Mouse (Mus musculus) embryonic facial prominence, embryonic 14.5 days (tissue): Measurements from ENCODE around the gene Znrf1. TPM values are rescaled to one million over a fixed set of nuclear protein-coding genes. Genes with fewer than 3 reads are reported as not detected.
A peak's percentile ranks its signal among the peaks of the same experiment; 100 is the strongest.

ENCODE experiments used
- ATAC-seq: fragments of 200-750 bp; cut with Nextera tagmentation; 2 replicates; pipeline ENCODE4 v1.8.0; 2017; ENCODE audit warnings: low read depth, moderate number of reproducible peaks, moderate TSS enrichment
- DNase-seq: peaks from one replicate; pipeline ENCODE4 v3.0.0-alpha.2; 2015; ENCODE audit warnings: low spot score
- H3K27ac ChIP-seq: fragments of 300-500 bp; sonication (generic); replicated peaks from 2 replicates; pipeline ENCODE4 v1.5.1; 2014; ENCODE audit warnings: low read depth, mild to moderate bottlenecking, low read length, moderate library complexity
- H3K27me3 ChIP-seq: fragments of 300-500 bp; sonication (generic); replicated peaks from 2 replicates; pipeline ENCODE4 v1.6.1; 2014; ENCODE audit warnings: low read length; ENCODE audit not compliant: control insufficient read depth, insufficient read depth
- H3K36me3 ChIP-seq: fragments of 300-500 bp; sonication (generic); 2 replicates; pipeline ENCODE4 v1.6.1; 2014; ENCODE audit warnings: low read length, mixed read lengths; ENCODE audit not compliant: control insufficient read depth, insufficient read depth
- H3K4me1 ChIP-seq: fragments of 300-500 bp; sonication (generic); 2 replicates; pipeline ENCODE4 v1.6.1; 2014; ENCODE audit warnings: antibody characterized with exemption, low read length; ENCODE audit not compliant: control insufficient read depth, insufficient read depth
- H3K4me2 ChIP-seq: fragments of 300-500 bp; sonication (generic); 2 replicates; pipeline ENCODE4 v1.6.1; 2014; ENCODE audit warnings: low read depth, mild to moderate bottlenecking, low read length, moderate library complexity, mixed read lengths
- H3K4me3 ChIP-seq: fragments of 300-500 bp; sonication (generic); 2 replicates; pipeline ENCODE4 v1.5.1; 2014; ENCODE audit warnings: low read depth, mild to moderate bottlenecking, low read length
- H3K9ac ChIP-seq: fragments of 300-500 bp; sonication (generic); 2 replicates; pipeline ENCODE4 v1.6.1; 2014; ENCODE audit warnings: low read depth, mild to moderate bottlenecking, low read length, moderate library complexity, mixed read lengths
- H3K9me3 ChIP-seq: fragments of 300-500 bp; sonication (generic); 2 replicates; pipeline ENCODE4 v1.6.1; 2016; ENCODE audit warnings: low read length; ENCODE audit not compliant: control insufficient read depth
- WGBS: fragments of 180-500 bp; shearing (Covaris S2); extraction: QIAGEN DNeasy Blood & Tissue Kit; methylation state at CpG from one replicate; pipeline ENCODE4 v1.1.7; 2014; 5-methylcytosine and 5-hydroxymethylcytosine counted together
- polyA plus RNA-seq: library from polyadenylated mRNA; unstranded; fragments of >200 nt; fragmentation: Nextera tagmentation; extraction: Ambion mirVana; gene quantifications from 2 replicates; pipeline ENCODE4 v1.2.1, GENCODE M21; 2014

Gene Znrf1
- polyA plus RNA-seq, 1 experiment from 2014 or later = 35.6 TPM

DNA sequence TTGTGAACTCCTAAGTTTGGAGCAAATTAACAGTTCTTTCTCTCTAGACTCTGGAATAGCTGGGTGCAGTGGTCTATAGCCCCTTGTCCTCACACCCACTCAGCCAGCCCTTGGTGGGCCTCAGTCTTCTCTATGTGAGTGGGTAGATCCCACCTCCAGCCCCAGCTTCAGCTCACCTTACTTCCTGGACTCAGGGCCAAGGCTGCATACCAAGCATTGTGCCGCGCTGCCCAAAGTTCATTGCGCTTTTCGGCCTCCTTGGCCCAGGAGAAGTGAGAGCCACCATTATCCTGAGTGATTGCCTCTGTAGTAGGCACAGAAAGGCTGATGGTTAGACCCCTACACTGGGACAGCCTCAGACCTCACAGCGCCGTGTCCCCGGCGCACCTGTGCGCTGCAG lies 92.0 kb downstream of the Znrf1 start:
- ATAC-seq (no peak), DNase-seq (no peak)
- H3K27me3 ChIP-seq = no peaks in the 10 kb centered on the region
- H3K4me1 ChIP-seq = no peaks in the 10 kb centered on the region
- H3K9ac ChIP-seq = no peak overlapping the region
- over 99% methylated on average over 9 of the region's 9 CpGs for WGBS
- no peaks in the 10 kb centered on the region for H3K9me3 ChIP-seq
- no peak overlapping the region for H3K27ac ChIP-seq
- no peak overlapping the region for H3K4me2 ChIP-seq
- H3K4me3 ChIP-seq = no peak overlapping the region
- peaks cover 7% of the 10 kb centered on the region for H3K36me3 ChIP-seq

DNA sequence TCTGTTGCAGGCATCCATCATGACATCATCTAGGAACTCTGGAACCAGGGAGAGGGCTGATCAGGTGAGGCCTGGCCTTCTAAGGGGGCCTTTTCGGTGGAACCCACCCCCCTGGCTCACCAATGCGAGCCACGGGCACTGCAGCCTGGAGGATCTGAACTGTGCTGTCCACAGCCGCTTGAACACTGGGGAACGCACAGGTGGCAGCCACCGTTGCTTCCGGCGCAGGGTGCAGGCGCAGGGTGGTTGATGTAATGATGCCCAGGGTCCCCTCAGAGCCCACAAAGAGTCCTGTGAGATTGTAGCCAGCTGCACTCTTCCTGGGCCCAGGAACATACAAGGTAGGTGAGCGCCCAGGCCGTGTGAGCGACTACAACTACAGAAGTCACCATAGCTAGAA lies 92.5 kb downstream of the Znrf1 start:
- H3K4me2 ChIP-seq = no peak overlapping the region
- H3K27ac ChIP-seq = no peak overlapping the region
- H3K9me3 ChIP-seq = no peaks in the 10 kb centered on the region
- no peak overlapping the region for H3K4me3 ChIP-seq
- H3K4me1 ChIP-seq = no peaks in the 10 kb centered on the region
- no peak for ATAC-seq
- no peaks in the 10 kb centered on the region for H3K27me3 ChIP-seq
- 98% methylated on average over 12 of the region's 12 CpGs for WGBS
- DNase-seq = no peak
- H3K9ac ChIP-seq = no peak overlapping the region
- 0 out of 2 replicates have a peak, but pooled peaks cover 3% of the 10 kb centered on the region for H3K36me3 ChIP-seq

GRCm38 (mm10) chr8:111628894-111629501 lies 93.1 kb downstream of the Znrf1 start:
- DNase-seq (no peak), ATAC-seq (no peak)
- Histone ChIP-seq H3K4me3 (no peak overlapping the region), H3K36me3 (no peaks in the 10 kb centered on the region), H3K9ac (no peak overlapping the region), H3K27ac (no peak overlapping the region), H3K9me3 (no peaks in the 10 kb centered on the region), H3K4me2 (no peak overlapping the region), H3K4me1 (no peaks in the 10 kb centered on the region), H3K27me3 (no peaks in the 10 kb centered on the region)
- 85% methylated on average over 19 of the region's 19 CpGs for WGBS

DNA sequence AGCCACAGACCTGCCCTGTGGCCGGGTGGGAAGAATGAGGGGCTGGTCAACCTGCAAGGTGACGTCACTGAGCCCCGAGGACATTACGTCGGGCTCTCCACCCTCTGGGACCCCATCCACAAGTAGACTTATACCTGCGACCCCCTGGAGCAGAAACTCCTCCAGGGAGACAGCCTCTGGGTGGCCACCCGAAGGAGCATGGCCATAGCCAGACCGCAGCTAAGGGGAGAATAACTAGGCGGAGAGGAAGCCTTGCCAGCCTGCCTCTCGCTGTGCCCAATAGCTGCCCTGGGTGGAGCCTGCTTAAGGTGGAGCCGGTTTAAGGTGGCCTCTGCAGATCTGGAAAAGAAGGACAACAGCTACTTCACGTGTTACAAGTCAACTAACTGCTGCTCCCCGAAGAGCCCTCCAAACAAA lies 94.2 kb downstream of the Znrf1 start, which contains the start of gene Ldhd:
Ldhd (minus strand) TSS at position 270 of the 417 bp plus-strand sequence.
- Histone ChIP-seq H3K27me3 (no peaks in the 10 kb centered on the region), H3K4me1 (no peaks in the 10 kb centered on the region), H3K4me2 (peak within 1 kb of the TSS; percentile 54), H3K36me3 (no peaks in the 10 kb centered on the region), H3K4me3 (peak within 1 kb of the TSS; percentile 38), H3K9me3 (no peaks in the 10 kb centered on the region), H3K27ac (no peak within 1 kb of the TSS), H3K9ac (peak within 1 kb of the TSS; percentile 60)
- WGBS = 23% methylated on average over 13 of the region's 13 CpGs
- ATAC-seq = peak; percentile 34; the same call in 1 of the 2 replicates
- DNase-seq = no peak

DNA sequence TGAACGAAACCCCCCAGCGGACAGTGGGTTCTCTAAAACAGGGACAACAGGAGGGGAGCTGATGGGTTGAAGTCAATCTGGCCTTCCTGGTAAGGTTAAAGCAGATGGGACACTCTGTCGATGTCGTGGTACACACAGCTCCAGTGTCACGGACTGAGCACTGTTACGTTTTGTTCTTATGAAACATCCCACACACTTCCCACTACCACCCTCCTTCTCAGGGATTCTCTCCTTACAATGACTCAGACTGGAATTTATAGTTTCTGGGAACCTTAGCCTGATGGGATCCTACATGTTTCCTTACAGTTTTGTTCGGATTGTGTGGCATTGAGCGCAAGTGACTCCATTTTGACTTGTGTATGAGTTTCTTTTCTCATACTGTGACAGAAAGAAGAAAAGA lies 95.7 kb downstream of the Znrf1 start:
- DNase-seq (no peak), ATAC-seq (no peak)
- H3K27ac ChIP-seq = no peak overlapping the region
- H3K4me2 ChIP-seq = no peak overlapping the region
- whole genome bisulfite sequencing = 88% methylated on average over 8 of the region's 8 CpGs
- no peak overlapping the region for H3K4me3 ChIP-seq
- H3K27me3 ChIP-seq = no peaks in the 10 kb centered on the region
- no peaks in the 10 kb centered on the region for H3K9me3 ChIP-seq
- no peaks in the 10 kb centered on the region for H3K36me3 ChIP-seq
- no peaks in the 10 kb centered on the region for H3K4me1 ChIP-seq
- H3K9ac ChIP-seq = no peak overlapping the region

DNA sequence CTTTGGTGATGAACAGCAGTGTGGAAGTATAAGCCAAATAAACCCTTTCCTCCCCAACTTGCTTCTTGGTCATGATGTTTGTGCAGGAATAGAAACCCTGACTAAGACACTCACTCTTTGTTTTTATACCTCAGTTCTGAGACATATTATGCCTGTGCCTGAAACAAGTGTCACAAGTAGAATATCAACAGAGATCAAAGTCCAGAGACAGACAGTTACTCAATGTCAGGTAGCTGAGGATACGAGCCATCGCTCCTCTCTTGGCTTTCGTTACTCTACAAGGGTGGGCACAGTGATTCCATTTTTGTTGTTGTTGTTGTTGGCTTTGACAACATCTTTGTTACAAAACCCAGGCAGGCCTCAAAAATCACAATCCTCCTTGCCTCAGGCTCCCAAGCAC lies 97.1 kb downstream of the Znrf1 start:
- no peaks in the 10 kb centered on the region for H3K4me1 ChIP-seq
- DNase-seq (no peak), ATAC-seq (no peak)
- H3K9me3 ChIP-seq = no peaks in the 10 kb centered on the region
- no peak overlapping the region for H3K9ac ChIP-seq
- no peak overlapping the region for H3K4me2 ChIP-seq
- no peak overlapping the region for H3K27ac ChIP-seq
- H3K4me3 ChIP-seq = no peak overlapping the region
- H3K27me3 ChIP-seq = no peaks in the 10 kb centered on the region
- 97% methylated on average over 3 of the region's 3 CpGs for WGBS
- no peaks in the 10 kb centered on the region for H3K36me3 ChIP-seq

- Histone ChIP-seq H3K36me3 (no peaks in the 10 kb centered on the region), H3K9me3 (no peaks in the 10 kb centered on the region), H3K4me2 (no peak overlapping the region), H3K4me3 (no peak overlapping the region), H3K27me3 (no peaks in the 10 kb centered on the region), H3K27ac (no peak overlapping the region), H3K9ac (no peak overlapping the region), H3K4me1 (0 out of 2 replicates have a peak, but pooled peaks cover 3% of the 10 kb centered on the region)
- DNase-seq = no peak
- ATAC-seq = no peak
These were observed 102.2 kb downstream of the Znrf1 start for GRCm38 (mm10) chr8:111638086-111638485.

GRCm38 (mm10) chr8:111641064-111641463 lies 105.2 kb downstream of the Znrf1 start:
- 94% methylated on average over 2 of the region's 2 CpGs for WGBS
- ATAC-seq = no peak
- Histone ChIP-seq H3K4me3 (no peak overlapping the region), H3K9me3 (no peaks in the 10 kb centered on the region), H3K4me2 (no peak overlapping the region), H3K27me3 (no peaks in the 10 kb centered on the region), H3K36me3 (no peaks in the 10 kb centered on the region), H3K27ac (no peak overlapping the region), H3K4me1 (0 out of 2 replicates have a peak, but pooled peaks cover 3% of the 10 kb centered on the region), H3K9ac (no peak overlapping the region)
- DNase-seq = no peak

GRCm38 (mm10) chr8:111642496-111642895 lies 106.6 kb downstream of the Znrf1 start:
- no peak for ATAC-seq
- Histone ChIP-seq H3K36me3 (no peaks in the 10 kb centered on the region), H3K4me1 (0 out of 2 replicates have a peak, but pooled peaks cover 3% of the 10 kb centered on the region), H3K4me3 (peak overlapping the region; percentile 81), H3K27ac (peak overlapping the region; percentile 95), H3K4me2 (peak overlapping the region; percentile 59), H3K27me3 (no peaks in the 10 kb centered on the region), H3K9ac (peak overlapping the region; percentile 95), H3K9me3 (no peaks in the 10 kb centered on the region)
- DNase-seq = no peak
- WGBS = 57% methylated on average over 5 of the region's 5 CpGs
